Mouse (Mus musculus): Measurements from ENCODE around the gene H2-Q7. TPM values are rescaled to one million over a fixed set of nuclear protein-coding genes. Genes with fewer than 3 reads are reported as not detected.
"Not testable (repeated sequence)": the region's sequence is repeated elsewhere in the genome, so short reads cannot be mapped to it uniquely, and the experiment has no call there.

Gene H2-Q7
- total RNA-seq (2021) = under 1 TPM in 1 of 2 experiments, not detected in 1; 0.55 TPM

DNA sequence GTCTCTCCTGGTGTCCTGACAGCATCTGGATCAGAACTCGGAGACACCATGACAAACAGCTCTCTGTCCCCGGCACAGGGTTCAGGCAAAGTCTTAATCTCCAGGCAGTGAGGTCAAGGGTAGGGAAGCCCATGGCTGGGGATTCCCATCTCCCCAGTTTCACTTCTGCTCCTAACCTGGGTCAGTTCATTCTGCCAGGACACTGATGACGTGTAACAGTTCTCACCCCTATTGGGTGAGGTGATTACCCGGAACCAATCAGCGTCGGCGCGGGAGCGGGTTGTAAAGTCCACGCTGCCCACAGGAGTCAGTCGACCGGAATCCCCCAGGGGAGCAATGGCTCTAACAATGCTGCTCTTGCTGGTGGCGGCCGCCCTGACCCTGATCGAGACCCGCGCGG, at the start of gene H2-Q7:
H2-Q7 (plus strand) TSS at position 271 of the 400 bp plus-strand sequence.
- DNase-seq (ENCODE audit: extremely low spot score in 1 of 2, low spot score in 2 of 2) = peak; percentile 52 to 73
- intact Hi-C loops (cut with DNase I) = not testable (repeated sequence)

DNA sequence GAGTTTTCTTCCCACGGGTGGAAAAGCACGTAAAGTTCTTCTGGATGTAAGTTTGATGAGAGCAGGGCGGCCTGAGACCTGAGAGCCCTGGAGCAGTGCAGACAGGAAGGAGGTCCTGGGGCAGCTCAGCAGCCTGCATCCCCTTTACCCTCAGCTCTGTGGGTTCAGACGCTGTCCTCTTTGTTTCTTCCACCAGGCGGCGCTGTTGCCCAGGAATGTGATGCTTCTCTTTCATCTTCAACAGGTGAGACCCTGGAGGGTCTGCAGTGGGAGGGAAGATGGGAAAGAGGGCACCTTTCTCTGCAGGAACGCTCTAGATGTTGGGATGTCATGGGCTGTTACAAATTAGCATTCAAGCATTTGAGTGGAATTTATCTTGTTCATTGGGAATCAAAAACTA, 49.2 kb upstream of the H2-Q7 start:
- DNase-seq (ENCODE audit: extremely low spot score in 1 of 2, low spot score in 2 of 2); intact Hi-C loops (cut with DNase I): not testable (repeated sequence)

DNA sequence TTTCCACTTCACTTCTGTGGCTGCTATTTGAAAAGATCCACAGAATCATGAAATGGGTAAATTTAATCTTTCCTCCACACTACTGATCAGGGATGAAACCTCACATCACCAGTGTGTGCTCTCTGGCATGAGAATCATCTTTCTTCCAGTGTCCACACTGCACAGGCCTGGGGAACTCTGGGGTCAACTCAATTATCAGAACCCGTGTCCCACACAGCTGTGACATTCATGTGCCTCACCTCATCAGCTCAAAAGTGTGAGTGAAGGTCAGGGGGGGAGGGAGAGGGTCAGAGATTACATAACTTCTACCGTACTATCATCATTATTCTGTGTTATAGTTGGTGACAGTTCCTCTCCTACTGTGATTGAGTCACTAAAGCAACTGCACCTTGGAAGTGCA, 46.3 kb upstream of the H2-Q7 start:
- DNase-seq (ENCODE audit: extremely low spot score in 1 of 2, low spot score in 2 of 2); intact Hi-C loops (cut with DNase I): not testable (repeated sequence)

DNA sequence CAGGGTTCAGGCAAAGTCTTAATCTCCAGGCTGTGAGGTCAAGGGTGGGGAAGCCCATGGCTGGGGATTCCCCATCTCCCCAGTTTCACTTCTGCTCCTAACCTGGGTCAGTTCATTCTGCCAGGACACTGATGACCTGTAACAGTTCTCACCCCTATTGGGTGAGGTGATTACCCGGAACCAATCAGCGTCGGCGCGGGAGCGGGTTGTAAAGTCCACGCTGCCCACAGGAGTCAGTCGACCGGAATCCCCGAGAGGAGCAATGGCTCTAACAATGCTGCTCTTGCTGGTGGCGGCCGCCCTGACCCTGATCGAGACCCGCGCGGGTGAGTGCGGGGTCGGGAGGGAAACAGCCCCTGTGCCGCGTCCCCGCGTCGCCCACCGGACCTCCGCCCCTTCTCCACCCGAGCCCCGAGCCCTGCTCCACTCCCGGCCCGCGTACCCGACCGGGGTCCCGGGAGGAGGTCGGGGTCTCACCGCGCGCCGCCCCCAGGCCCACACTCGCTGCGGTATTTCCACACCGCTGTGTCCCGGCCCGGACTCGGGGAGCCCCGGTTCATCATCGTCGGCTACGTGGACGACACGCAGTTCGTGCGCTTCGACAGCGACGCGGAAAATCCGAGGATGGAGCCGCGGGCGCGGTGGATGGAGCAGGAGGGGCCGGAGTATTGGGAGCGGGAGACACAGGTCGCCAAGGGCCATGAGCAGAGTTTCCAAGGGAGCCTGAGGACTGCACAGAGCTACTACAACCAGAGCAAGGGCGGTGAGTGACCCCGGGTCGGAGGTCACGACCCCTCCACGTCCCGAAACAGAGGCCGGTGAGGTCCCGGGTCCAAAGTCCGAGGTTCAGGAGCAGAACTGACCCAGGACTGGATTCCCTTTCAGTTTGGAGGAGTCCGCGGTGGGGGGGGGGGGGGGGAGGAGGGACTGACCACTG, 44.8 kb upstream of the H2-Q7 start:
- intact Hi-C loops (cut with DNase I); DNase-seq (ENCODE audit: extremely low spot score in 1 of 2, low spot score in 2 of 2): not testable (repeated sequence)

DNA sequence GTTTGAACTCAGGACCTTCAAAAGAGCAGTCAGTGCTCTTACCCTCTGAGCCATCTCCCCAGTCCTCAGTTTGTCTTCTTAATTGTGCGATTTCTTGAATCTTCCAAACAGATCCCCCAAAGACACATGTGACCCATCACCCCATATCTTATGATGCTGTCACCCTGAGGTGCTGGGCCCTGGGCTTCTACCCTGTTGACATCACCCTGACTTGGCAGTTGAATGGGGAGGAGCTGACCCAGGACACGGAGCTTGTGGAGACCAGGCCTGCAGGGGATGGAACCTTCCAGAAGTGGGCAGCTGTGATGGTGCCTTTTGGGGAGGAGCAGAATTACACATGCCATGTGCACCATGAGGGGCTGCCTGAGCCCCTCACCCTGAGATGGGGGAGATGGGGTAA, 42.0 kb upstream of the H2-Q7 start:
- intact Hi-C loops (cut with DNase I); DNase-seq (ENCODE audit: extremely low spot score in 1 of 2, low spot score in 2 of 2): not testable (repeated sequence)

DNA sequence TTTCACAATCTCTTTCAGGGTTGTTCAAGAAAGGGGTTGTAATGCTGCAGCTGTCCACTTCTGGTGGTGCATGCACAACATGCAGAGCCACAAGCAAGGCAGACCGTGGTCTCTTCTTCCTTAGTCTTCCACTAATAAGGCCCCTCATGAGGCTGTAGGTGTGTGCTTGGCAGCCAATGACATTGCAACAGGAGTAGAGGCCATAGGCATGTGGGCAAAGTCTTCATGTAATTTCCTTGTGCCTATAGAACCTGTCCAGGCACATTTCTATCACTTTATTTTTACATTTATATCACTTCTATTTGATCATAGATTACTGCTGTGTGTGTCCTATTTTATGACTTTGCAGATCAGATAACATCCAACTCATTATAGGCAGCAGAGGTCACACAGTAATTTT, 25.9 kb upstream of the H2-Q7 start:
- intact Hi-C loops (cut with DNase I); DNase-seq (ENCODE audit: extremely low spot score in 1 of 2, low spot score in 2 of 2): not testable (repeated sequence)

DNA sequence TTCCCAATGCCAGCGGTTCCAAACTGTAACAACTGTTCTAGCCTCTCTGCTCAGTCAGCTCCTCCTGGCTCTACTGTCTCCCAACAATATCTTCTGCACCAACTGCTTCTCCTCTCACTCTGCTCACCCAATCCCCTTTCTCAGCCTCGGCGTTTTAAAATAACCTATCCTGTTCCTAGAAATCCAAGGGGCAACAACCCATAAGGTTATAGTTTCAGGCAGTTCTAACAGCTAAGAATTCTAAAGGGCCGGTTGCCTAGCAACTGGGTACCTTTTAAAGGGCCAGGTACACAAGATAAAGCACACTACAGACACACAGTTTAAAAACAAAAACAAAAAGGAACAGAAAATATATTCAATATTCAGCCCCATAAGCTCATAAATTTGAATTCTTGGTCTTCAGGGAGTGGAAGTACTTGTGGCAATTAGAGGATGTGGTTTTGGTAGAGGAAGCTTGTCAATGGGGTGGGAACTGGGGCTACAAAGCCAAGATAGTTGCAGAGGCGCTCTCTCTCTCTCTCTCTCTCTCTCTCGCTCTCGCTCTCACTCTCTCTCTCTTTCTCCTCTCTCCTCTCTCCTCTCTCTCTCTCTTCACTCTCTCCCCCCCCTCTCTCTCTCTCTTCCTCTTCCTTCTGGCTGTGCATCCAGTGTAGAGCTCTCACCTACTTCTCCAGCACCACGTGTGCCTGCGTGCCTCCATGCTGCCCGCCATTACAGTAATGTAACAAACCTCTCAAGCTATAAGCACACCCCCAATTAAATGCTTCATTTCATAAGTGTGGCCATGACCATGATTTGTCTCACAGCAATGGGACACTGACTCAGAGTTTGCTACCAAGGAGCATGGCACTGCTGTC, 23.5 kb upstream of the H2-Q7 start:
- DNase-seq (ENCODE audit: extremely low spot score in 1 of 2, low spot score in 2 of 2); intact Hi-C loops (cut with DNase I): not testable (repeated sequence)

DNA sequence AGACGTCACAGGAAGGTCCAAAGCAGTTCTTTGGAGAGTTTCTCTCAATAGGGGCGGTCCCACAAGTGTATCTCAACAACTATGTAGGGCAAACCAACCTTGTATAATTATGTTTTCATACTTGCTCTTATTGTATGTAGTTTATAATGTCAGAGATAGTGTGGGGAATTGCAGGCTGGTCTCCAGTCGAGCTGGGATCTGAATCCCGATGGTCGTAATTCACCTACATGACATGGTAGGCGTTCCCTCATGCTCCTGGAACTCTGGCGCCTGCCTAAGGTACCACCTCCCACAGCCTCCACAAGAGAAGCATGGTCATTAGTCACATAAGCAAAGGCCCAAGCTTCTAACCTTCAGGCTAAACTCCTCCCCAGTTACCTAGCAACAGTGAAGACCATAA, 20.2 kb upstream of the H2-Q7 start:
- no peak for DNase-seq (ENCODE audit: extremely low spot score in 1 of 2, low spot score in 2 of 2)

DNA sequence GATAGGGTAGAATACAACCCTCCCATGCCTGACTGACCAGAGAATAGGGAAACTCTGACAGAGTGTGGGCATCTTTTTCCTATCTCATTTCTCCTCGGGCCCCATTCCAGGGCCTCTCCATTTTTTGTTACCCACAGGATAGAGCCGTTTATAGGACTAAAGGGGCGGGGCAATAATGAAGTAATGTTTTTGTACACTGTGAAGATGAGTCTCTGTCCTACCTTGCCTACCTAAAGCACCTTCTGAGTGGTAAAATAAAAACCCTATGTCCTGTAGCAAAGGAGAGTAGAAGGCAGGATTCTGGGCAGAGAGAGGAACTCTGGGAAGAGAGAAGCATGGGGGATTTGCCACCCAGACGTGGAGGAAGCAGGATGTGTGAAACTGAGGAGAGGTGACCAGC, 19.4 kb upstream of the H2-Q7 start:
- intact Hi-C loops (cut with DNase I); DNase-seq (ENCODE audit: extremely low spot score in 1 of 2, low spot score in 2 of 2): not testable (repeated sequence)

More for the DNA sequence above, 20.2 kb upstream of the H2-Q7 start:
- intact Hi-C loops (cut with DNase I) = no loop called here

DNA sequence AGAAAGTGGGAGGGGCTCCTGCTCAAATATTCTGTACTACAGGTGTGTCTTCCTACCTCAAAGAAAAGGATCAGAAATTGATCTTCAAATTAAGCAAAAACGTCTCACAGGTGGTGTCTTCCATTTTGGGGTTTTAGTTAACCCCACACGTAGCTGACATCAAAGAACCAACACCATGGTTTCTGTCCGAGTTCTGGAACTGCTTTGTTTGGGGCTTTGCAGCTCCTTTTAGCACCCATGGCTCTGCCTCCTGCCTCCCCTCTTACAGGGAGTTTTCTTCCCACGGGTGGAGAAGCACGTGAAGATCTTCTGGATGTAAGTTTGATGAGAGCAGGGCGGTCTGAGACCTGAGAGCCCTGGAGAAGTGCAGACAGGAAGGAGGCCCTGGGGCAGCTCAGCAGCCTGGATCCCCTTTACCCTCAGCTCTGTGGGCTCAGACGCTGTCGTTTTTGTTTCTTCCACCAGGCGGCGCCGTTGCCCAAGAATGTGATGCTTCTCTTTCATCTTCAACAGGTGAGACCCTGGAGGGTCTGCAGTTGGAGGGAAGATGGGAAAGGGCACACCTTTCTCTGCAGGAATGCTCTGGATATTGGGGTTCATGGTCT, 18.6 kb upstream of the H2-Q7 start:
- DNase-seq (ENCODE audit: extremely low spot score in 1 of 2, low spot score in 2 of 2); intact Hi-C loops (cut with DNase I): not testable (repeated sequence)

DNA sequence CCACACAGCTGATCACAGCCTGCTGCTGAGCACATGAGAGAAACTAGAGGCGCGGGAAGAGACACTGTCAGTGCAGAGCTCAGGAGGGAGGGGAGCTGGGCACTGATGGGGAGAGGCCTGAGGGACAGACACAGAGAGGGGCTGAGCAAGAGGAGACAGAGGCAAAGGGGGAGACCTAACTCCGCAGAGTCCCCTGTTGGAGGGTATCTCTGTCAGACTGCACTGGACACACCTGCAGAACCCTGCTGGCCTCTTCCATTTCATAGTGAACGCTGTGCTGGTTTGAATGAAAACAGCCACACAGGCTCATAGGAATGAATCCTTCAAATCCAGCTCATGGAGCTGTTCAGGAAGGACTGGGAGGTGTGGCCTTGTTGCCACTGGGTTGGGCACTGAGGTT, 17.6 kb upstream of the H2-Q7 start:
- intact Hi-C loops (cut with DNase I) = not testable (repeated sequence)

DNA sequence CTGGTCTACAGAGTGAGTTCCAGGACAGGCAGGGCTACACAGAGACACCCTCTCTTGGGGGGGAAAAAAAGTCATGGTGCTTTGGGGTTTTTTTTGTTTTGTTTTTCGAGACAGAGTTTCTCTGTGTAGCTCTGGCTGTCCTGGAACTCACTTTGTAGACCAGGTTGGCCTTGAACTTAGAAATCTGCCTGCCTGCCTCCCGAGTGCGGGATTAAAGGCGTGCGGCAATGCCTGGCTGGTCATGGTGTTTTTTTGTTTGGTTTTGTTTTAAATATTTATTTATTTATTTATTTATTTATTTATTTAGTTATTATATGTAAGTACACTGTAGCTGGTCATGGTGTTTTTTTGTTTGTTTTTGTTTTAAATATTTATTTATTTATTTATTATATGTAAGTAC, 16.6 kb upstream of the H2-Q7 start:
- DNase-seq (ENCODE audit: extremely low spot score in 1 of 2, low spot score in 2 of 2); intact Hi-C loops (cut with DNase I): not testable (repeated sequence)

More for the DNA sequence above, 17.6 kb upstream of the H2-Q7 start:
- DNase-seq (ENCODE audit: extremely low spot score in 1 of 2, low spot score in 2 of 2) = not testable (repeated sequence)

DNA sequence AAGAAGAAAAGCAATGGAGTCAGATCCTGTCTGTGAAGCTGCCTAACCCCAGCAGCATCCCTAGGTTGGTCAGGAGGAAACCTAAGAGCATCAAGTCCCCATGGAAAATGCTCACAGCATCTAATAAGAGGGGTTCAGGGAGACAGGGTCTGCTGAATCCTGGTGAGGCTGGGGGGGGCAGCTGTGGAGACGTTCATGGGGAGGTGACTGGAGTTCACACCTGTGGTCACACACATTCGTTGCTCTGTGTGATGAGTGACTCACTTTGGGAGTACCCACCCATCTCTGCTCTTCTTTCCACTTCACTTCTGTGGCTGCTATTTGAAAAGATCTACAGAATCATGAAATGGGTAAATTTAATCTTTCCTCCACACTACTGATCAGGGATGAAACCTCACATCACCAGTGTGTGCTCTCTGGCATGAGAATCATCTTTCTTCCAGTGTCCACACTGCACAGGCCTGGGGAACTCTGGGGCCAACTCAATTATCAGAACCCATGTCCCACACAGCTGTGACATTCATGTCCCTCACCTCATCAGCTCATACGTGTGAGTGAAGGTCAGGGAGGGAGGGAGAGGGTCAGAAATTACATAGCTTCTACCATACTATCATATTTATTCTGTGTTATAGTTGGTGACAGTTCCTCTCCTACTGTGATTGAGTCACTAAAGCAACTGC, 15.7 kb upstream of the H2-Q7 start:
- intact Hi-C loops (cut with DNase I); DNase-seq (ENCODE audit: extremely low spot score in 1 of 2, low spot score in 2 of 2): not testable (repeated sequence)

DNA sequence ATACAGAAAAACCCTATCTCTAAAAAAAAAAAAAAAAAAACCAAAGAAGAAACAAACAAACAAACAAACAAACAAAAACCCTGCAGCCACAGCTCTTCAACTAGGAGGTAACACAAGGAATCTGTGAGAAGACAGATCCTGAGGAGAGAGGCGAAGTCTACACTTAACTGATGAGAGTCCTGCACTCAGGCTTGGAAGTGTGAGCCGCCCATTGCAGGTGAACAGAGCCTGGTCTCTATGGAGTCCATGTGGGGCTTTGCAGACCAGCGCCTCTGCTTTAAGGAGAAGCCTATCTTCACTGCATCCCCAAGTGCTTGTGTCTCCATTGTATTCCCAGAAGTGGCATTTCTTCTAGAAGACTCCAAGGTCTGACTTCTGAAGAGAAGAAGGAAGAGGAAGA, 14.8 kb upstream of the H2-Q7 start:
- intact Hi-C loops (cut with DNase I); DNase-seq (ENCODE audit: extremely low spot score in 1 of 2, low spot score in 2 of 2): not testable (repeated sequence)

DNA sequence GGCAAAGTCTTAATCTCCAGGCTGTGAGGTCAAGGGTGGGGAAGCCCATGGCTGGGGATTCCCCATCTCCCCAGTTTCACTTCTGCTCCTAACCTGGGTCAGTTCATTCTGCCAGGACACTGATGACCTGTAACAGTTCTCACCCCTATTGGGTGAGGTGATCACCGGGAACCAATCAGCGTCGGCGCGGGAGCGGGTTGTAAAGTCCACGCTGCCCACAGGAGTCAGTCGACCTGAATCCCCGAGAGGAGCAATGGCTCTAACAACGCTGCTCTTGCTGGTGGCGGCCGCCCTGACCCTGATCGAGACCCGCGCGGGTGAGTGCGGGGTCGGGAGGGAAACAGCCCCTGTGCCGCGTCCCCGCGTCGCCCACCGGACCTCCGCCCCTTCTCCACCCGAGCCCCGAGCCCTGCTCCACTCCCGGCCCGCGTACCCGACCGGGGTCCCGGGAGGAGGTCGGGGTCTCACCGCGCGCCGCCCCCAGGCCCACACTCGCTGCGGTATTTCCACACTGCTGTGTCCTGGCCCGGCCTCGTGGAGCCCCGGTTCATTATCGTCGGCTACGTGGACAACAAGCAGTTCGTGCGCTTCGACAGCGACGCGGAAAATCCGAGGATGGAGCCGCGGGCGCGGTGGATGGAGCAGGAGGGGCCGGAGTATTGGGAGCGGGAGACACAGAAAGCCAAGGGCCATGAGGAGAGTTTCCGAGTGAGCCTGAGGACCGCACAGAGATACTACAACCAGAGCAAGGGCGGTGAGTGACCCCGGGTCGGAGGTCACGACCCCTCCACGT, 14.1 kb upstream of the H2-Q7 start, which contains the start of gene H2-Q6:
H2-Q6 (plus strand) TSS at position 227 of the 793 bp plus-strand sequence.
- DNase-seq (ENCODE audit: extremely low spot score in 1 of 2, low spot score in 2 of 2) = peak in 1 of 2 experiments; percentile 49
- intact Hi-C loops (cut with DNase I) = not testable (repeated sequence)

DNA sequence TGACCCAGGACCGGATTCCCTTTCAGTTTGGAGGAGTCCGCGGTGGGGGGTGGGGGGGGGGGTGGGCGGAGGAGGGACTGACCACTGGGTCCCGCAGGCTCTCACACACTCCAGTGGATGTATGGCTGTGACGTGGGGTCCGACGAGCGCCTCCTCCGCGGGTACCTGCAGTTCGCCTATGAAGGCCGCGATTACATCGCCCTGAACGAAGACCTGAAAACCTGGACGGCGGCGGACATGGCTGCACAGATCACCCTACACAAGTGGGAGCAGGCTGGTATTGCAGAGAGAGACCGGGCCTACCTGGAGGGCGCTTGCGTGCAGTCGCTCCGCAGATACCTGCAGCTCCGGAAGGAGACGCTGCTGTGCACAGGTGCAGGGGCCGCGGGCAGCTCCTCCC, 13.5 kb upstream of the H2-Q7 start:
- intact Hi-C loops (cut with DNase I) = not testable (repeated sequence)

DNA sequence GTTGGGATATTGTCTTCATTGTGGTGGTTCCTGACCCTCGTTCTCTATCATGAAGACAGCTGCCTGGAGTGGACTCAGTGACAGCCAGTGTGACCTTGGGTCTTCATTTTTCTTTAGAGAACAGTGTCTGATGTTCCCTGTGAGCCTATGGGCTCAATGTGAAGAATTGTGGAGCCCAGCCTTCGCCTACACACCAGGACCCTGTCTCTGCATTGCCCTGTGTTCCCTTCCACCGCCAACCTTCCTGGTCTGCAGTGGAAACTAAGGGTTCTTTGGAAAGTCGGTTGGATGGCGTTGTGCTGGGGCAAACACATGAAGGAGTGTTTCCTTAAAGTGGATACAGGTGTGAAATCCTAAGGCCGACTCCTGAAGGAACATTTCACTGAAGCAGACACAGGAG, 10.1 kb upstream of the H2-Q7 start:
- DNase-seq (ENCODE audit: extremely low spot score in 1 of 2, low spot score in 2 of 2); intact Hi-C loops (cut with DNase I): not testable (repeated sequence)

More for the DNA sequence above, 13.5 kb upstream of the H2-Q7 start:
- not testable (repeated sequence) for DNase-seq (ENCODE audit: extremely low spot score in 1 of 2, low spot score in 2 of 2)

Measured in left cerebral cortex, postnatal 10 days (tissue).